Mouse (Mus musculus) effector memory CD4-positive, alpha-beta T cell, adult 5 months (primary cell): ENCODE measurements around the gene Trim65. TPM values are rescaled to one million over a fixed set of nuclear protein-coding genes. Genes with fewer than 3 reads are reported as not detected.

Experiments used
- polyA plus RNA-seq: library from polyadenylated mRNA; unstranded; fragments of 100-300 nt; shearing (Covaris generic); gene quantifications from one replicate; pipeline ENCODE4 v1.2.1, GENCODE M21; 2017

Trim65 gene
- 12.1 TPM for polyA plus RNA-seq

GRCm38 (mm10) chr11:116130488-116131205 lies at the start of gene Trim65:
Gene Trim65, minus strand, starts transcription at chr11:116131128.

GRCm38 (mm10) chr11:116167884-116168439 lies 37.0 kb upstream of the Trim65 start, which contains the start of gene Fbf1:
Gene Fbf1, minus strand, starts transcription at chr11:116168166.

GRCm38 (mm10) chr11:116138468-116139138 lies 7.7 kb upstream of the Trim65 start, which contains the start of gene Mrpl38:
Gene Mrpl38, minus strand, starts transcription at chr11:116138868.

GRCm38 (mm10) chr11:116127156-116127980 lies 3.6 kb downstream of the Trim65 start, which contains the start of gene Trim47:
Gene Trim47, minus strand, starts transcription at chr11:116127210.

GRCm38 (mm10) chr11:116086258-116087193 lies 44.4 kb downstream of the Trim65 start, which contains the start of gene Wbp2:
Gene Wbp2, minus strand, starts transcription at chr11:116086995.

GRCm38 (mm10) chr11:116077446-116078204 lies 53.3 kb downstream of the Trim65 start, which contains the start of gene Unc13d:
Gene Unc13d, minus strand, starts transcription at chr11:116077961.

Other genes with a start within 250 kb of the Trim65 start
- gene Smim5, start 231.2 kb downstream of the Trim65 start, polyA plus RNA-seq, result 0.60 TPM
- 0.52 TPM for gene Smim6, start 219.1 kb downstream of the Trim65 start, polyA plus RNA-seq
- gene Sap30bp, start 197.8 kb downstream of the Trim65 start, polyA plus RNA-seq, result 30.1 TPM
- gene Recql5, start 197.7 kb downstream of the Trim65 start, polyA plus RNA-seq, result 9.4 TPM
- gene Itgb4, start 156.4 kb downstream of the Trim65 start, polyA plus RNA-seq, result not detected
- 16.1 TPM for gene Galk1, start 118.4 kb downstream of the Trim65 start, polyA plus RNA-seq
- gene H3f3b, start 103.2 kb downstream of the Trim65 start, polyA plus RNA-seq, result 2,052 TPM
- gene Unk, start 100.8 kb downstream of the Trim65 start, polyA plus RNA-seq, result 35.8 TPM
- 80.3 TPM for gene Unc13d, start 53.2 kb downstream of the Trim65 start, polyA plus RNA-seq
- 312 TPM for gene Wbp2, start 44.1 kb downstream of the Trim65 start, polyA plus RNA-seq
- gene Trim47, start 3.9 kb downstream of the Trim65 start, polyA plus RNA-seq, result 0.50 TPM
- 73.9 TPM for gene Mrpl38, start 7.7 kb upstream of the Trim65 start, polyA plus RNA-seq
- 6.1 TPM for gene Fbf1, start 37.0 kb upstream of the Trim65 start, polyA plus RNA-seq
- gene Ten1, start 67.7 kb upstream of the Trim65 start, polyA plus RNA-seq, result 27.9 TPM
- gene Acox1, start 67.9 kb upstream of the Trim65 start, polyA plus RNA-seq, result 20.6 TPM
- 0.10 TPM for gene Evpl, start 106.9 kb upstream of the Trim65 start, polyA plus RNA-seq
- gene Srp68, start 143.1 kb upstream of the Trim65 start, polyA plus RNA-seq, result 60.8 TPM
- gene Galr2, start 149.8 kb upstream of the Trim65 start, polyA plus RNA-seq, result not detected
- gene Exoc7, start 176.1 kb upstream of the Trim65 start, polyA plus RNA-seq, result 46.4 TPM
- 0.24 TPM for gene Foxj1, start 204.3 kb upstream of the Trim65 start, polyA plus RNA-seq